Mouse (Mus musculus) spleen, adult 2 months (tissue): ENCODE results near the gene D430041D05Rik. TPM values are rescaled to one million over a fixed set of nuclear protein-coding genes. Genes with fewer than 3 reads are reported as not detected.
A peak's percentile ranks its signal among the peaks of the same experiment; 100 is the strongest.

Experiments used
- DNase-seq, 2 experiments: peaks; one replicate each; pipeline versions ENCODE4 v3.0.0 to v3.0.0-alpha.2; 2012 to 2021; ENCODE audit warnings: low spot score in 2 of 2, low read depth in 1 of 2
- H3K27ac ChIP-seq: fragments of 200-500 bp; 2 replicates; pipeline ENCODE4 v1.5.1; 2012; ENCODE audit warnings: low read length, inconsistent platforms; ENCODE audit not compliant: insufficient read depth
- H3K27me3 ChIP-seq: fragments of 200-500 bp; 2 replicates; pipeline ENCODE4 v1.6.1; 2012; ENCODE audit warnings: mild to moderate bottlenecking, moderate library complexity, low read length, inconsistent platforms; ENCODE audit not compliant: control insufficient read depth, insufficient read depth
- H3K36me3 ChIP-seq: fragments of 200-500 bp; 2 replicates; pipeline ENCODE4 v1.6.1; 2012; ENCODE audit warnings: mild to moderate bottlenecking, low read length, inconsistent platforms; ENCODE audit not compliant: control insufficient read depth, insufficient read depth
- H3K4me1 ChIP-seq: fragments of 200-500 bp; 2 replicates; pipeline ENCODE4 v1.6.1; 2011; ENCODE audit warnings: inconsistent platforms; ENCODE audit not compliant: control insufficient read depth, insufficient read depth, insufficient read length
- H3K4me3 ChIP-seq: fragments of 200-500 bp; 2 replicates; pipeline ENCODE4 v1.5.1; 2011; ENCODE audit warnings: mild to moderate bottlenecking, inconsistent platforms; ENCODE audit not compliant: insufficient read depth, insufficient read length; ENCODE audit errors: extremely low read depth
- CTCF ChIP-seq: fragments of 200-500 bp; IDR thresholded peaks from 2 replicates; pipeline ENCODE4 v1.5.1; 2011; ENCODE audit warnings: mild to moderate bottlenecking, inconsistent platforms; ENCODE audit not compliant: insufficient read depth, insufficient read length, insufficient replicate concordance; ENCODE audit errors: extremely low read depth
- POLR2A ChIP-seq: fragments of 200-500 bp; IDR thresholded peaks from 2 replicates; pipeline ENCODE4 v1.6.1; 2011; ENCODE audit warnings: low read depth, low read length, inconsistent platforms
- WGBS: fragments of 180-500 bp; shearing (Covaris S2); methylation state at CpG from one replicate; pipeline ENCODE4 v1.1.7; 2018; 5-methylcytosine and 5-hydroxymethylcytosine counted together
- polyA plus RNA-seq: library from polyadenylated mRNA; depleted of rRNA; stranded (reverse); fragments of >200 nt; gene quantifications from 2 replicates; pipeline ENCODE4 v1.2.3, GENCODE M21; 2012

D430041D05Rik gene
- polyA plus RNA-seq, 1 experiment = 0.01 TPM

DNA sequence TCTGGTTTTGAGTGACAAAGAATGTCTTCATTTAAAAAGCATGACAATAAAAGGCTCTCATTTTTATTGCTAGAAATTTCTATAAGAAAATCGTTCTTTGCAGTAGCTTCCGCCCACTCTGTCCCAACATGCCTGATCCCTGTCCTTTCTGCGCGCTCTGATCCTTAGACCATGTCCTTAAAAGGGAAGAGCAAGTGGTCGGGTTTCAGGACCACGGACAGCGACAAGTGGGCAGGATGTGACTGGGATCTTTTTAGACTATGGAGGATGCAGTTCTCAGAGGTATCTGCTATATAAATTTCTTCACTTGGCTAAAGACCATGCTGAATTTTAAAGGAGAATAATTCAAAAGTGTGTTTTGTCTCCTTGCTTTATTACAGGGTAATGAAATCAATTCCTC lies 111.7 kb downstream of the D430041D05Rik start:
- peak in 1 of 2 experiments; percentile 7 for DNase-seq
- WGBS = 24% methylated on average over 7 of the region's 7 CpGs

GRCm38 (mm10) chr2:104286821-104287220 lies 124.0 kb downstream of the D430041D05Rik start:
- no peak for DNase-seq
- WGBS = 85% methylated on average over 3 of the region's 3 CpGs
- Histone ChIP-seq H3K4me3 (no peak overlapping the region), H3K36me3 (no peaks in the 10 kb centered on the region), H3K27ac (no peak overlapping the region), H3K4me1 (no peaks in the 10 kb centered on the region), H3K27me3 (no peaks in the 10 kb centered on the region)
- no peak for TF ChIP-seq CTCF
- no peak for TF ChIP-seq POLR2A

More for the DNA sequence above, 111.7 kb downstream of the D430041D05Rik start:
- TF ChIP-seq POLR2A = no peak
- TF ChIP-seq CTCF = no peak
- H3K27me3 ChIP-seq = no peaks in the 10 kb centered on the region; the same call in 1 of the 2 replicates
- H3K4me3 ChIP-seq = no peak overlapping the region
- no peak overlapping the region for H3K27ac ChIP-seq
- H3K36me3 ChIP-seq = no peaks in the 10 kb centered on the region
- H3K4me1 ChIP-seq = no peaks in the 10 kb centered on the region

GRCm38 (mm10) chr2:104283401-104283955 lies 127.3 kb downstream of the D430041D05Rik start:
- no peak overlapping the region for H3K4me3 ChIP-seq
- DNase-seq = no peak
- H3K27me3 ChIP-seq = no peaks in the 10 kb centered on the region
- WGBS = 92% methylated on average over 8 of the region's 8 CpGs
- no peak overlapping the region for H3K27ac ChIP-seq
- H3K36me3 ChIP-seq = no peaks in the 10 kb centered on the region
- H3K4me1 ChIP-seq = no peaks in the 10 kb centered on the region
- TF ChIP-seq POLR2A = no peak
- TF ChIP-seq CTCF = no peak

GRCm38 (mm10) chr2:104282835-104283234 lies 128.0 kb downstream of the D430041D05Rik start:
- no peak for DNase-seq
- no peak overlapping the region for H3K4me3 ChIP-seq
- no peaks in the 10 kb centered on the region for H3K4me1 ChIP-seq
- H3K36me3 ChIP-seq = no peaks in the 10 kb centered on the region
- WGBS = 94% methylated on average over 2 of the region's 2 CpGs
- no peaks in the 10 kb centered on the region for H3K27me3 ChIP-seq
- no peak overlapping the region for H3K27ac ChIP-seq
- TF ChIP-seq POLR2A = no peak
- no peak for TF ChIP-seq CTCF

GRCm38 (mm10) chr2:104267049-104267448 lies 143.8 kb downstream of the D430041D05Rik start:
- TF ChIP-seq POLR2A (no peak), CTCF (no peak)
- Histone ChIP-seq H3K4me1 (no peaks in the 10 kb centered on the region), H3K4me3 (no peak overlapping the region), H3K27ac (no peak overlapping the region), H3K27me3 (no peaks in the 10 kb centered on the region), H3K36me3 (no peaks in the 10 kb centered on the region)
- WGBS = 48% methylated on average over 4 of the region's 4 CpGs
- no peak for DNase-seq

- H3K4me3 ChIP-seq = no peak overlapping the region
- TF ChIP-seq POLR2A (no peak), CTCF (no peak)
- 83% methylated on average over 4 of the region's 4 CpGs for WGBS
- DNase-seq = no peak
- H3K36me3 ChIP-seq = no peaks in the 10 kb centered on the region
- H3K4me1 ChIP-seq = no peaks in the 10 kb centered on the region
- H3K27me3 ChIP-seq = no peaks in the 10 kb centered on the region
- no peak overlapping the region for H3K27ac ChIP-seq
These were observed 149.1 kb downstream of the D430041D05Rik start for GRCm38 (mm10) chr2:104261741-104262067.

DNA sequence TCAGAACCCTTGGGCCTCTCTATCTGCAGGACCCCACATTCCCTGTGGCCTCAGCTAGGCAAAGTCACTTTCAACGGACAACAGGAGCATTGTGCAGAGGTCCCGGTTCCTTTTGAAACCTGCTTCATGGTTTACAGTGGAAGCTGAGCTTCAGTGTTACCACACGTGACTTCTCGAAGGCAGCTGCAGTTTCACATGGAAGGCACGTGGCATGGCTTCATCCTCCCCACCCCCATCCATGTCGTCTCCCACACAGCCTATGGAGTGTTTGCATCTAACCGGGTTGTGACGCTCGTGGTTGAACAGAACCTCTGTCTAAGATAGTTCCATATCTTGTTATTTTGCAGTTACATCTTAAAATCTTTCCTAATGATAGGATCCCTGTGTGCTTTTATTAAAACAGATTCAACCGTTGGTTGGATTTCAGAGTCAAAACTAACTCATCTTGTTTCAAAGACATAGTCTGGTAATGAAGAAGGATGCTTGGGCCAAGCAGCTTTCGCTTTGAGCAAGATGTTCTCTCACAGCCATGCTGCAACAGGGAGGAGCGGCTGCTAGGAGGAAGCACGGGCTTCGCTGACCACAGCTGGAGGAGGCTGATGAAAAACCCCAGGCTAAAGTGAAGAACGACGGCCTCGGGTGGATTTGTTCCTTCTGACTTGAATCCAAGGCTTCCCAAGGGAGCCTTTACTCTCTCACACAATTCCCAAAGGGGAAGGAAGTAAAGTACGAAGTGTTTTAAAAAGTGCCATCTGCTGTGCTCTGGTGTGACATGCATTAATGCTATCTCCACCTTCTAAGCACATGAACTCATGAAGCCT lies 149.7 kb downstream of the D430041D05Rik start:
- 67% methylated on average over 18 of the region's 18 CpGs for WGBS
- TF ChIP-seq POLR2A (no peak), CTCF (no peak)
- DNase-seq = no peak
- no peaks in the 10 kb centered on the region for H3K4me1 ChIP-seq
- H3K27ac ChIP-seq = no peak overlapping the region
- no peaks in the 10 kb centered on the region for H3K27me3 ChIP-seq
- H3K36me3 ChIP-seq = no peaks in the 10 kb centered on the region
- H3K4me3 ChIP-seq = no peak overlapping the region
